Mouse (Mus musculus) cerebellum, adult 9-11 months (tissue): ENCODE data around the gene Vars2.

ENCODE experiments used
- DNase-seq: peaks from one replicate; pipeline ENCODE4 v3.0.0; 2022

Gene Vars2

DNA sequence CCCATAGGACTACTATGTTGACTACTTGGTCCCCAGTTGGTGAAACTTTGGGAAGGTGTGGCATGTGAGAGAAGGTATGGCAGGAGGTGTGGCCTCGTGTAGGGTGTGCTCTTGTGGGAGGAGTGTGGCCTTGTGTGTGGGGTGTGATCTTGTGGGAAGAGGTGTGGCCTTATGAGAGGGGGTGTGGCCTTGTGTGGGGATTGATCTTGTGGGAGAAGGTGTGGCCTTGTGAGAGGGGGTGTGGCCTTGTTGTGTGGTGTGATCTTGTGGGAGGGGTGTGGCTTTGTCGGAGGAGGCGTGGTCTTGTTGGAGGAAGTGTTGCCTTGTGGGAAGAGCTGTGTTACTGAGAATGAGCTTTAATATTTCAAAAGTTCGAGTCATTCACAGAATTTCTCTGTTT is 50.3 kb downstream of the Vars2 start:
- DNase-seq, result no peak
